Mouse (Mus musculus) forebrain, embryonic 11.5 days (tissue): ENCODE measurements around the gene Sh2d5. TPM values are rescaled to one million over a fixed set of nuclear protein-coding genes. Genes with fewer than 3 reads are reported as not detected.

ENCODE experiments used
- ATAC-seq: fragments of 200-750 bp; cut with Nextera tagmentation; replicated peaks from 2 replicates; pipeline ENCODE4 v1.8.0; 2017; ENCODE audit warnings: moderate TSS enrichment; ENCODE audit not compliant: low FRiP score
- DNase-seq: peaks from one replicate; pipeline ENCODE4 v3.0.0-alpha.2; 2017; ENCODE audit warnings: low spot score
- H3K27ac ChIP-seq: fragments of 300-500 bp; sonication (generic); 2 replicates; pipeline ENCODE4 v1.5.1; 2014; ENCODE audit warnings: low read depth, low read length
- H3K27me3 ChIP-seq: fragments of 300-500 bp; sonication (generic); 2 replicates; pipeline ENCODE4 v1.6.1; 2014; ENCODE audit warnings: mild to moderate bottlenecking, low read length, mixed read lengths; ENCODE audit not compliant: control insufficient read depth, insufficient read depth
- H3K36me3 ChIP-seq: fragments of 300-500 bp; sonication (generic); 2 replicates; pipeline ENCODE4 v1.6.1; 2014; ENCODE audit warnings: mild to moderate bottlenecking, low read length, moderate library complexity, mixed read lengths; ENCODE audit not compliant: control insufficient read depth, insufficient read depth
- H3K4me1 ChIP-seq: fragments of 300-500 bp; sonication (generic); replicated peaks from 2 replicates; pipeline ENCODE4 v1.6.1; 2014; ENCODE audit warnings: low read length, mixed read lengths; ENCODE audit not compliant: control insufficient read depth, insufficient read depth
- H3K4me2 ChIP-seq: fragments of 300-500 bp; sonication (generic); 2 replicates; pipeline ENCODE4 v1.6.1; 2014; ENCODE audit warnings: low read depth, mild to moderate bottlenecking, low read length, moderate library complexity, mixed read lengths; ENCODE audit not compliant: severe bottlenecking
- H3K4me3 ChIP-seq: fragments of 300-500 bp; sonication (generic); 2 replicates; pipeline ENCODE4 v1.5.1; 2014; ENCODE audit warnings: low read depth, low read length
- H3K9ac ChIP-seq: fragments of 300-500 bp; sonication (generic); 2 replicates; pipeline ENCODE4 v1.6.1; 2014; ENCODE audit warnings: low read length
- H3K9me3 ChIP-seq: fragments of 300-500 bp; sonication (generic); 2 replicates; pipeline ENCODE4 v1.6.1; 2016; ENCODE audit warnings: low read length, mixed read lengths; ENCODE audit not compliant: control insufficient read depth
- WGBS: fragments of 180-500 bp; shearing (Covaris S2); extraction: QIAGEN DNeasy Blood & Tissue Kit; methylation state at CpG from one replicate; pipeline ENCODE4 v1.1.7; 2014; 5-methylcytosine and 5-hydroxymethylcytosine counted together
- polyA plus RNA-seq: library from polyadenylated mRNA; unstranded; fragments of >200 nt; fragmentation: Nextera tagmentation; extraction: Ambion mirVana; gene quantifications from 2 replicates; pipeline ENCODE4 v1.2.1, GENCODE M21; 2014

Sh2d5 gene
- polyA plus RNA-seq, 1 experiment from 2014 or later, result 0.37 TPM

GRCm38 (mm10) chr4:138278346-138278745, 28.1 kb downstream of the Sh2d5 start:
- Histone ChIP-seq H3K27ac (no peak overlapping the region), H3K36me3 (no peaks in the 10 kb centered on the region), H3K9me3 (no peaks in the 10 kb centered on the region), H3K4me2 (no peak overlapping the region), H3K4me3 (no peak overlapping the region), H3K4me1 (no peaks in the 10 kb centered on the region), H3K9ac (no peak overlapping the region), H3K27me3 (no peaks in the 10 kb centered on the region)
- ATAC-seq (no peak), DNase-seq (no peak)
- WGBS, result 81% methylated on average over 7 of the region's 7 CpGs

- no peaks in the 10 kb centered on the region for H3K36me3 ChIP-seq
- no peak overlapping the region for H3K4me3 ChIP-seq
- ATAC-seq, result no peak
Measured at GRCm38 (mm10) chr4:138282834-138283233, 32.6 kb downstream of the Sh2d5 start.

GRCm38 (mm10) chr4:138286411-138286810, 36.2 kb downstream of the Sh2d5 start:
- no peaks in the 10 kb centered on the region for H3K9me3 ChIP-seq
- ATAC-seq (no peak), DNase-seq (no peak)
- no peak overlapping the region for H3K9ac ChIP-seq
- H3K4me1 ChIP-seq, result no peaks in the 10 kb centered on the region
- H3K4me2 ChIP-seq, result no peak overlapping the region
- H3K27me3 ChIP-seq, result no peaks in the 10 kb centered on the region
- H3K27ac ChIP-seq, result no peak overlapping the region
- WGBS, result 89% methylated on average over 12 of the region's 12 CpGs
- H3K36me3 ChIP-seq, result no peaks in the 10 kb centered on the region
- H3K4me3 ChIP-seq, result no peak overlapping the region

More at GRCm38 (mm10) chr4:138282834-138283233, 32.6 kb downstream of the Sh2d5 start:
- Histone ChIP-seq H3K27me3 (no peaks in the 10 kb centered on the region), H3K27ac (no peak overlapping the region), H3K9me3 (no peaks in the 10 kb centered on the region), H3K9ac (no peak overlapping the region), H3K4me2 (no peak overlapping the region), H3K4me1 (no peaks in the 10 kb centered on the region)
- 19% methylated on average over 4 of the region's 4 CpGs for WGBS
- peak; percentile 76 for DNase-seq

- Histone ChIP-seq H3K4me3 (no peak overlapping the region), H3K4me1 (no peaks in the 10 kb centered on the region), H3K27me3 (no peaks in the 10 kb centered on the region), H3K36me3 (no peaks in the 10 kb centered on the region), H3K9ac (no peak overlapping the region), H3K9me3 (no peaks in the 10 kb centered on the region), H3K4me2 (no peak overlapping the region), H3K27ac (no peak overlapping the region)
- DNase-seq, result no peak
- ATAC-seq, result no peak
- WGBS, result 84% methylated on average over 7 of the region's 7 CpGs
Measured at GRCm38 (mm10) chr4:138288691-138289090, 38.5 kb downstream of the Sh2d5 start.

- Histone ChIP-seq H3K27ac (no peak overlapping the region), H3K4me2 (no peak overlapping the region), H3K9me3 (no peaks in the 10 kb centered on the region), H3K36me3 (no peaks in the 10 kb centered on the region), H3K4me1 (no peaks in the 10 kb centered on the region), H3K4me3 (no peak overlapping the region), H3K27me3 (no peaks in the 10 kb centered on the region), H3K9ac (no peak overlapping the region)
- DNase-seq, result no peak
- 91% methylated on average over 13 of the region's 13 CpGs for WGBS
- ATAC-seq, result no peak
Measured at GRCm38 (mm10) chr4:138292028-138292427, 41.8 kb downstream of the Sh2d5 start.

GRCm38 (mm10) chr4:138293261-138293948, 43.2 kb downstream of the Sh2d5 start:
- ATAC-seq, result no peak

GRCm38 (mm10) chr4:138293949-138294550, 43.8 kb downstream of the Sh2d5 start:
- Histone ChIP-seq H3K9me3 (no peaks in the 10 kb centered on the region), H3K27me3 (no peaks in the 10 kb centered on the region), H3K27ac (no peak overlapping the region), H3K36me3 (no peaks in the 10 kb centered on the region), H3K4me2 (no peak overlapping the region), H3K4me1 (no peaks in the 10 kb centered on the region), H3K9ac (no peak overlapping the region), H3K4me3 (no peak overlapping the region)
- ATAC-seq (no peak), DNase-seq (no peak)
- WGBS, result 77% methylated on average over 11 of the region's 14 CpGs

More at GRCm38 (mm10) chr4:138293261-138293948, 43.2 kb downstream of the Sh2d5 start:
- Histone ChIP-seq H3K4me2 (no peak overlapping the region), H3K27ac (no peak overlapping the region), H3K27me3 (no peaks in the 10 kb centered on the region), H3K4me3 (no peak overlapping the region), H3K36me3 (no peaks in the 10 kb centered on the region), H3K9me3 (no peaks in the 10 kb centered on the region), H3K9ac (no peak overlapping the region), H3K4me1 (no peaks in the 10 kb centered on the region)
- WGBS, result 84% methylated on average over 18 of the region's 18 CpGs
- no peak for DNase-seq

- 88% methylated on average over 10 of the region's 10 CpGs for WGBS
- H3K27me3 ChIP-seq, result no peaks in the 10 kb centered on the region
- DNase-seq, result no peak
Measured at GRCm38 (mm10) chr4:138301271-138301780, 51.1 kb downstream of the Sh2d5 start.

More at GRCm38 (mm10) chr4:138301271-138301780, 51.1 kb downstream of the Sh2d5 start:
- no peak for ATAC-seq
- Histone ChIP-seq H3K4me1 (peaks cover 8% of the 10 kb centered on the region), H3K9me3 (no peaks in the 10 kb centered on the region), H3K4me2 (no peak overlapping the region), H3K9ac (no peak overlapping the region), H3K36me3 (no peaks in the 10 kb centered on the region), H3K27ac (no peak overlapping the region), H3K4me3 (no peak overlapping the region)
